Mouse (Mus musculus): ENCODE results near the gene Celf5. TPM values are rescaled to one million over a fixed set of nuclear protein-coding genes. Genes with fewer than 3 reads are reported as not detected.

Celf5 gene
- polyA plus RNA-seq, 1 experiment, result 57.3 TPM

DNA sequence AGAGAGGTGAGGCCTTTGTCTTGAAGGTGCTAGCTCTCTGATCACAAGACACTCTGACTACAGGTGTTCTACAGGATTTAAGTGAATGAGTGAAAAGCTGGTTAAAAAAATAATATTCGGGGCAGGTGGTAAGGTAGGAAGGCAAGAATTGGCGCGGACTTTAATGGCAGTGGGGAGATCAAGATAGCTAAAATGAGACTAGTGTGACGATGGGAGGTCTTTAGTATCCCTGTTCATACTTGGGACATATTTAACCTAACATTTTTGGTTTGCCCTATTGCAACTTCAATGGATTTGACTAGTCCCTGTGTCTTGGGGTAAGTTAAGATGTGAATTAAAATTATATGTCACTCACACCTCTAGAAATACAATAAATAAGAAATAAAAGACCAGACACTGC lies 14.5 kb upstream of the Celf5 start:
- H3K27me3 ChIP-seq (ENCODE audit: control insufficient read depth, insufficient read depth, low read length), result no peaks in the 10 kb centered on the region
- 21% methylated on average over 4 of the region's 4 CpGs for WGBS
- no peak overlapping the region for H3K27ac ChIP-seq (ENCODE audit: insufficient read depth, low read length)
- no peak for DNase-seq
- TF ChIP-seq POLR2A (IDR thresholded peaks at IDR 0.05; ENCODE audit: borderline replicate concordance, insufficient read depth, low read length) (no peak), CTCF (IDR thresholded peaks at IDR 0.05; ENCODE audit: borderline replicate concordance, insufficient read depth, low read depth, low read length) (no peak)
- peaks cover 10% of the 10 kb centered on the region for H3K4me1 ChIP-seq (ENCODE audit: control insufficient read depth, insufficient read depth, low read length)
- H3K4me3 ChIP-seq (replicated peaks; ENCODE audit: insufficient read depth, low read depth, low read length), result peak overlapping the region; percentile 32

DNA sequence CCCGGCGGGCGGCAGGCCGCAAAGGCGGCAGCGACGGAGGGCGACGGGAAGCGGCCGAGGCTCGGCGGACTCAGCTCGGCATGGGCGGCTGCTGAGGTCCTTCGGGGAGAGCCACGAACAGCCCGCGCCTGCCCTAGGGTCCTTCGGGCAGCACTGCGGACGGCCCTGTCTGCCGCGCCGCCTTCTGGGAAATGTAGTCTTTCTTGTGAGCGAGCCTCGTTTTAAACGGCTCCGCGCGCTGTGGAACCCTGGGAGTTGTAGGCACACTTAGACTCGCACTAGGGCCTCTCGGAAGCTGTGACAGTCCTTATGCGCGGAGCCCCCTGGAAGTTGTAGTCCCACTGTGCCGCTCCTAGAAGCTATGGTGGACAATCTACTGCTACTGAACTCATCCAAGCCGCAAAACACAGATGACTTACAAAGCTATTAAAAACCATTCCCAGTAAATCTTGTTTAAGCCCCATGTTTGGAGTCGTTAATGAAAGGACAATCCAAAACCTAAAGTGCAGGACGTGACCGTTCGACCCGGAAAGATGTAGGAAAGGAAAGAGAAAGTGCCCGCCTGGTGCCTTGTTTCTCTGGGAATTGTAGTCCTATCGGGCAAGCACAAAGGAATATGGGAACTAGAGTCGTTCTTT lies 13.9 kb upstream of the Celf5 start, which contains the start of gene Ncln:
Gene Ncln (minus strand): TSS at position 129 of the 638 bp plus-strand sequence.
- under 1% methylated on average over 45 of the region's 45 CpGs for WGBS
- Histone ChIP-seq H3K27ac (ENCODE audit: insufficient read depth, low read length) (peak within 1 kb of the TSS; percentile 31; the same call in 1 of the 2 replicates), H3K4me1 (ENCODE audit: control insufficient read depth, insufficient read depth, low read length) (peaks cover 10% of the 10 kb centered on the region), H3K4me3 (replicated peaks; ENCODE audit: insufficient read depth, low read depth, low read length) (peak within 1 kb of the TSS; percentile 77), H3K27me3 (ENCODE audit: control insufficient read depth, insufficient read depth, low read length) (no peaks in the 10 kb centered on the region)
- peak; percentile 98 to 99 for DNase-seq
- TF ChIP-seq CTCF (IDR thresholded peaks at IDR 0.05; ENCODE audit: borderline replicate concordance, insufficient read depth, low read depth, low read length), result no peak
- TF ChIP-seq POLR2A (IDR thresholded peaks at IDR 0.05; ENCODE audit: borderline replicate concordance, insufficient read depth, low read length), result peak; percentile 74

- H3K4me3 ChIP-seq (replicated peaks; ENCODE audit: insufficient read depth, low read depth, low read length), result peak overlapping the region; percentile 77
- no peaks in the 10 kb centered on the region for H3K27me3 ChIP-seq (ENCODE audit: control insufficient read depth, insufficient read depth, low read length)
- H3K4me1 ChIP-seq (ENCODE audit: control insufficient read depth, insufficient read depth, low read length), result peaks cover 10% of the 10 kb centered on the region
- WGBS, result under 1% methylated on average over 41 of the region's 41 CpGs
- TF ChIP-seq POLR2A (IDR thresholded peaks at IDR 0.05; ENCODE audit: borderline replicate concordance, insufficient read depth, low read length) (no peak), CTCF (IDR thresholded peaks at IDR 0.05; ENCODE audit: borderline replicate concordance, insufficient read depth, low read depth, low read length) (no peak)
- H3K27ac ChIP-seq (ENCODE audit: insufficient read depth, low read length), result peak overlapping the region; percentile 25; the same call in 1 of the 2 replicates
- DNase-seq, result no peak
These were observed 13.2 kb upstream of the Celf5 start for GRCm38 (mm10) chr10:81495616-81496263.

- no peak for TF ChIP-seq CTCF (IDR thresholded peaks at IDR 0.05; ENCODE audit: borderline replicate concordance, insufficient read depth, low read depth, low read length)
- TF ChIP-seq POLR2A (IDR thresholded peaks at IDR 0.05; ENCODE audit: borderline replicate concordance, insufficient read depth, low read length), result no peak
- Histone ChIP-seq H3K27ac (ENCODE audit: insufficient read depth, low read length) (no peak overlapping the region), H3K27me3 (ENCODE audit: control insufficient read depth, insufficient read depth, low read length) (no peaks in the 10 kb centered on the region), H3K4me3 (replicated peaks; ENCODE audit: insufficient read depth, low read depth, low read length) (peak overlapping the region; percentile 77), H3K4me1 (ENCODE audit: control insufficient read depth, insufficient read depth, low read length) (peaks cover 10% of the 10 kb centered on the region)
- 59% methylated on average over 6 of the region's 6 CpGs for WGBS
- DNase-seq, result no peak
These were observed 12.6 kb upstream of the Celf5 start for GRCm38 (mm10) chr10:81495151-81495550.

- WGBS, result 79% methylated on average over 11 of the region's 11 CpGs
- TF ChIP-seq CTCF (IDR thresholded peaks at IDR 0.05; ENCODE audit: borderline replicate concordance, insufficient read depth, low read depth, low read length), result no peak
- Histone ChIP-seq H3K4me3 (replicated peaks; ENCODE audit: insufficient read depth, low read depth, low read length) (no peak overlapping the region), H3K27me3 (ENCODE audit: control insufficient read depth, insufficient read depth, low read length) (no peaks in the 10 kb centered on the region), H3K27ac (ENCODE audit: insufficient read depth, low read length) (no peak overlapping the region), H3K4me1 (ENCODE audit: control insufficient read depth, insufficient read depth, low read length) (peaks cover 10% of the 10 kb centered on the region)
- DNase-seq, result peak in 1 of 2 experiments; percentile 14
These were observed 11.9 kb upstream of the Celf5 start for GRCm38 (mm10) chr10:81494260-81495041.

- Histone ChIP-seq H3K4me1 (ENCODE audit: control insufficient read depth, insufficient read depth, low read length) (peaks cover 10% of the 10 kb centered on the region), H3K27ac (ENCODE audit: insufficient read depth, low read length) (no peak overlapping the region), H3K4me3 (replicated peaks; ENCODE audit: insufficient read depth, low read depth, low read length) (no peak overlapping the region), H3K27me3 (ENCODE audit: control insufficient read depth, insufficient read depth, low read length) (no peaks in the 10 kb centered on the region)
- no peak for TF ChIP-seq CTCF (IDR thresholded peaks at IDR 0.05; ENCODE audit: borderline replicate concordance, insufficient read depth, low read depth, low read length)
- no peak for TF ChIP-seq POLR2A (IDR thresholded peaks at IDR 0.05; ENCODE audit: borderline replicate concordance, insufficient read depth, low read length)
- peak in 1 of 2 experiments; percentile 13 for DNase-seq
- WGBS, result 67% methylated on average over 8 of the region's 8 CpGs
These were observed 11.2 kb upstream of the Celf5 start for GRCm38 (mm10) chr10:81493601-81494220.

- peak in 1 of 2 experiments; percentile 16 for DNase-seq
- 71% methylated on average over 11 of the region's 11 CpGs for WGBS
- TF ChIP-seq POLR2A (IDR thresholded peaks at IDR 0.05; ENCODE audit: borderline replicate concordance, insufficient read depth, low read length) (no peak), CTCF (IDR thresholded peaks at IDR 0.05; ENCODE audit: borderline replicate concordance, insufficient read depth, low read depth, low read length) (no peak)
- Histone ChIP-seq H3K27me3 (ENCODE audit: control insufficient read depth, insufficient read depth, low read length) (no peaks in the 10 kb centered on the region), H3K27ac (ENCODE audit: insufficient read depth, low read length) (no peak overlapping the region), H3K4me1 (ENCODE audit: control insufficient read depth, insufficient read depth, low read length) (peaks cover 10% of the 10 kb centered on the region), H3K4me3 (replicated peaks; ENCODE audit: insufficient read depth, low read depth, low read length) (no peak overlapping the region)
These were observed 10.2 kb upstream of the Celf5 start for GRCm38 (mm10) chr10:81492606-81493240.

Measured in cerebellum, adult 2 months (tissue).